Mouse (Mus musculus): Measurements from ENCODE around the gene Mettl7a3. TPM values are rescaled to one million over a fixed set of nuclear protein-coding genes. Genes with fewer than 3 reads are reported as not detected.

Gene Mettl7a3
- total and polyA plus RNA-seq, 3 experiments, result 0.12 to 0.70 TPM; not detected in 1

- peaks cover 7% of the 10 kb centered on the region for H3K79me2 ChIP-seq (ENCODE audit: control insufficient read depth, insufficient read depth, low read length, poor library complexity)
- no peaks in the 10 kb centered on the region for H3K9me3 ChIP-seq (replicated peaks; ENCODE audit: insufficient read depth, low read length)
- DNase-seq (ENCODE audit: low read depth, low spot score), result no peak
- peaks cover 0 to 31% of the 10 kb centered on the region in 2 experiments; a peak in 2 of 4 replicates for H3K36me3 ChIP-seq (ENCODE audit: control insufficient read depth in 1 of 2, insufficient read depth in 2 of 2, low read length in 2 of 2)
- H3K27ac ChIP-seq (ENCODE audit: control insufficient read depth, low read depth, low read length), result no peak overlapping the region
- TF ChIP-seq MAZ (IDR thresholded peaks at IDR 0.05; ENCODE audit: low read depth, low read length), result no peak
- no peak for TF ChIP-seq NELFE (IDR thresholded peaks at IDR 0.05; ENCODE audit: low read depth, low read length)
- no peak for TF ChIP-seq TCF12 (IDR thresholded peaks at IDR 0.05; ENCODE audit: low read depth, low read length)
- TF ChIP-seq USF1 (IDR thresholded peaks at IDR 0.05; ENCODE audit: low read depth, low read length), result no peak
- no peak for TF ChIP-seq CHD1 (IDR thresholded peaks at IDR 0.05; ENCODE audit: low read depth, low read length)
- no peak for TF ChIP-seq MAX (IDR thresholded peaks at IDR 0.05; ENCODE audit: low read length)
- no peak for TF ChIP-seq MEF2A (IDR thresholded peaks at IDR 0.05; ENCODE audit: extremely low read depth, insufficient replicate concordance, low read depth, low read length, poor library complexity, severe bottlenecking)
- TF ChIP-seq KAT2A (conservative IDR thresholded peaks at IDR 0.05; ENCODE audit: low read depth, low read length), result no peak
- no peak for TF ChIP-seq HCFC1 (IDR thresholded peaks at IDR 0.05; ENCODE audit: low read depth, low read length)
- no peak for TF ChIP-seq ELF1 (IDR thresholded peaks at IDR 0.05; ENCODE audit: low read depth, low read length)
- no peak for TF ChIP-seq ZMIZ1 (IDR thresholded peaks at IDR 0.05; ENCODE audit: low read depth, low read length)
- TF ChIP-seq SIN3A (IDR thresholded peaks at IDR 0.05; ENCODE audit: low read length), result no peak
- no peak for TF ChIP-seq GATA1 (IDR thresholded peaks at IDR 0.05; ENCODE audit: low read depth, low read length)
- TF ChIP-seq ETS1 (IDR thresholded peaks at IDR 0.05; ENCODE audit: low read depth, low read length), result no peak
- no peak for TF ChIP-seq RAD21 (IDR thresholded peaks at IDR 0.05; ENCODE audit: low read depth, low read length)
- no peak for TF ChIP-seq GABPA (IDR thresholded peaks at IDR 0.05; ENCODE audit: low read depth, low read length)
- peaks cover 29 to 31% of the 10 kb centered on the region in 2 experiments for H3K4me1 ChIP-seq (ENCODE audit: control insufficient read depth in 1 of 2, insufficient read depth in 2 of 2, low read length in 2 of 2)
- no peak overlapping the region for H3K9ac ChIP-seq (ENCODE audit: control insufficient read depth, low read depth, low read length, poor library complexity, severe bottlenecking)
- H3K4me3 ChIP-seq (ENCODE audit: control insufficient read depth in 1 of 2, insufficient read depth in 1 of 2, low read depth in 2 of 2, low read length in 2 of 2), result no peak overlapping the region
- no peaks in the 10 kb centered on the region for H3K27me3 ChIP-seq (ENCODE audit: control insufficient read depth in 1 of 2, insufficient read depth in 2 of 2, low read length in 2 of 2)
These were observed 33.2 kb upstream of the Mettl7a3 start for GRCm38 (mm10) chr15:100301556-100301955.

GRCm38 (mm10) chr15:100303428-100304018, 31.2 kb upstream of the Mettl7a3 start:
- Histone ChIP-seq H3K9ac (ENCODE audit: control insufficient read depth, low read depth, low read length, poor library complexity, severe bottlenecking) (peak overlapping the region; percentile 55), H3K4me3 (ENCODE audit: control insufficient read depth in 1 of 2, insufficient read depth in 1 of 2, low read depth in 2 of 2, low read length in 2 of 2) (peak overlapping the region; percentile 56 to 79), H3K27me3 (ENCODE audit: control insufficient read depth in 1 of 2, insufficient read depth in 2 of 2, low read length in 2 of 2) (no peaks in the 10 kb centered on the region), H3K36me3 (ENCODE audit: control insufficient read depth in 1 of 2, insufficient read depth in 2 of 2, low read length in 2 of 2) (peaks cover 0 to 33% of the 10 kb centered on the region in 2 experiments; a peak in 2 of 4 replicates), H3K9me3 (replicated peaks; ENCODE audit: insufficient read depth, low read length) (no peaks in the 10 kb centered on the region), H3K79me2 (ENCODE audit: control insufficient read depth, insufficient read depth, low read length, poor library complexity) (peaks cover 7% of the 10 kb centered on the region), H3K27ac (ENCODE audit: control insufficient read depth, low read depth, low read length) (peak overlapping the region; percentile 99), H3K4me1 (ENCODE audit: control insufficient read depth in 1 of 2, insufficient read depth in 2 of 2, low read length in 2 of 2) (peaks cover 31 to 38% of the 10 kb centered on the region in 2 experiments)
- peak; percentile 81 for DNase-seq (ENCODE audit: low read depth, low spot score)
- TF ChIP-seq TBP (IDR thresholded peaks at IDR 0.05; ENCODE audit: low read depth, low read length) (no peak), CTCF (IDR thresholded peaks at IDR 0.05 in 2 of 3, conservative IDR thresholded peaks at IDR 0.05 in 1 of 3; ENCODE audit: control insufficient read depth in 1 of 3, insufficient read depth in 1 of 3, low read depth in 2 of 3, low read length in 3 of 3, poor library complexity in 1 of 3, severe bottlenecking in 1 of 3) (no peak), USF1 (IDR thresholded peaks at IDR 0.05; ENCODE audit: low read depth, low read length) (0 out of 2 replicates have a peak, but pooled peaks have one; percentile 5), ETS1 (IDR thresholded peaks at IDR 0.05; ENCODE audit: low read depth, low read length) (peak; percentile 72), ZC3H11A (IDR thresholded peaks at IDR 0.05; ENCODE audit: low read depth, low read length) (no peak), POLR2A (IDR thresholded peaks at IDR 0.05; ENCODE audit: control insufficient read depth in 1 of 2, insufficient read depth in 1 of 2, low read depth in 1 of 2, low read length in 2 of 2, poor library complexity in 1 of 2) (no peak; a peak in 1 of 4 replicates), CHD1 (IDR thresholded peaks at IDR 0.05; ENCODE audit: low read depth, low read length) (no peak), RCOR1 (IDR thresholded peaks at IDR 0.05; ENCODE audit: low read depth, low read length) (peak; percentile 56), ZNF384 (IDR thresholded peaks at IDR 0.05; ENCODE audit: low read depth, low read length) (0 out of 2 replicates have a peak, but pooled peaks have one; percentile 15), E2F4 (IDR thresholded peaks at IDR 0.05; ENCODE audit: borderline replicate concordance, low read depth, low read length) (no peak), NELFE (IDR thresholded peaks at IDR 0.05; ENCODE audit: low read depth, low read length) (peak; percentile 14; the same call in 1 of the 2 replicates), HCFC1 (IDR thresholded peaks at IDR 0.05; ENCODE audit: low read depth, low read length) (no peak; the same call in 1 of the 2 replicates), BHLHE40 (IDR thresholded peaks at IDR 0.05; ENCODE audit: borderline replicate concordance, low read depth, low read length) (peak; percentile 47; the same call in 1 of the 2 replicates), KAT2A (conservative IDR thresholded peaks at IDR 0.05; ENCODE audit: low read depth, low read length) (no peak), EP300 (IDR thresholded peaks at IDR 0.05; ENCODE audit: low read depth in 1 of 2, low read length in 2 of 2) (peak; percentile 78 to 83; a peak in 3 of 4 replicates), SMC3 (IDR thresholded peaks at IDR 0.05; ENCODE audit: low read depth, low read length) (no peak), TCF12 (IDR thresholded peaks at IDR 0.05; ENCODE audit: low read depth, low read length) (peak; percentile 80), USF2 (IDR thresholded peaks at IDR 0.05; ENCODE audit: borderline replicate concordance in 1 of 2, insufficient read depth in 1 of 2, low read depth in 1 of 2, low read length in 2 of 2) (no peak), UBTF (IDR thresholded peaks at IDR 0.05; ENCODE audit: borderline replicate concordance, insufficient read depth, low read depth, low read length) (no peak), MXI1 (IDR thresholded peaks at IDR 0.05; ENCODE audit: low read depth, low read length) (peak; percentile 67)

All from MEL (cell line).